Mouse (Mus musculus) embryonic facial prominence, embryonic 15.5 days (tissue): ENCODE results near the gene Abi3bp. TPM values are rescaled to one million over a fixed set of nuclear protein-coding genes. Genes with fewer than 3 reads are reported as not detected.
A peak's percentile ranks its signal among the peaks of the same experiment; 100 is the strongest.

Experiments
- ATAC-seq: fragments of 200-750 bp; cut with Nextera tagmentation; 2 replicates; pipeline ENCODE4 v1.8.0; 2017; ENCODE audit warnings: low read depth, moderate TSS enrichment; ENCODE audit not compliant: insufficient number of reproducible peaks, low FRiP score, low TSS enrichment
- H3K27ac ChIP-seq: fragments of 300-500 bp; sonication (generic); replicated peaks from 2 replicates; pipeline ENCODE4 v1.5.1; 2015; ENCODE audit warnings: mild to moderate bottlenecking, inconsistent platforms
- H3K27me3 ChIP-seq: fragments of 300-500 bp; sonication (generic); 2 replicates; pipeline ENCODE4 v1.6.1; 2015; ENCODE audit warnings: inconsistent platforms
- H3K36me3 ChIP-seq: fragments of 300-500 bp; sonication (generic); 2 replicates; pipeline ENCODE4 v1.6.1; 2015; ENCODE audit warnings: mild to moderate bottlenecking, inconsistent platforms
- H3K4me1 ChIP-seq: fragments of 300-500 bp; sonication (generic); 2 replicates; pipeline ENCODE4 v1.6.1; 2015; ENCODE audit warnings: inconsistent platforms
- H3K4me2 ChIP-seq: fragments of 300-500 bp; sonication (generic); replicated peaks from 2 replicates; pipeline ENCODE4 v1.6.1; 2015; ENCODE audit warnings: mild to moderate bottlenecking, inconsistent platforms
- H3K4me3 ChIP-seq: fragments of 300-500 bp; sonication (generic); replicated peaks from 2 replicates; pipeline ENCODE4 v1.5.1; 2015; ENCODE audit warnings: mild to moderate bottlenecking, inconsistent platforms
- H3K9ac ChIP-seq: fragments of 300-500 bp; sonication (generic); 2 replicates; pipeline ENCODE4 v1.6.1; 2015; ENCODE audit warnings: inconsistent platforms
- H3K9me3 ChIP-seq: fragments of 300-500 bp; sonication (generic); replicated peaks from 2 replicates; pipeline ENCODE4 v1.6.1; 2016; ENCODE audit warnings: inconsistent platforms
- WGBS: fragments of 180-500 bp; shearing (Covaris S2); methylation state at CpG from one replicate; pipeline ENCODE4 v1.1.7; 2015; 5-methylcytosine and 5-hydroxymethylcytosine counted together
- polyA plus RNA-seq: library from polyadenylated mRNA; unstranded; fragments of >200 nt; fragmentation: Nextera tagmentation; extraction: Ambion mirVana; gene quantifications from 2 replicates; pipeline ENCODE4 v1.2.1, GENCODE M21; 2015

Gene Abi3bp
- polyA plus RNA-seq = 27.2 and 27.5 TPM in 2 replicates

GRCm38 (mm10) chr16:56477677-56478574 lies at the start of gene Abi3bp:
Gene Abi3bp (plus strand): TSS chr16:56477878.
- WGBS = 12% methylated on average over 11 of the region's 11 CpGs
- H3K4me3 ChIP-seq = peak within 1 kb of the TSS; percentile 38
- ATAC-seq = no peak; the same call in 1 of the 2 replicates
- H3K27me3 ChIP-seq = no peaks in the 10 kb centered on the region
- 0 out of 2 replicates have a peak within 1 kb of the TSS, but pooled peaks have one; percentile 12 for H3K9ac ChIP-seq
- H3K27ac ChIP-seq = peak within 1 kb of the TSS; percentile 44
- peak within 1 kb of the TSS; percentile 52 for H3K4me2 ChIP-seq
- no peaks in the 10 kb centered on the region for H3K9me3 ChIP-seq
- H3K36me3 ChIP-seq = no peaks in the 10 kb centered on the region
- peaks cover 4% of the 10 kb centered on the region; the same call in 1 of the 2 replicates for H3K4me1 ChIP-seq

- WGBS = 70% methylated on average over 4 of the region's 4 CpGs
- no peak for ATAC-seq
- no peaks in the 10 kb centered on the region for H3K4me1 ChIP-seq
- H3K9me3 ChIP-seq = no peaks in the 10 kb centered on the region
- H3K27ac ChIP-seq = no peak overlapping the region
- H3K4me3 ChIP-seq = no peak overlapping the region
- no peaks in the 10 kb centered on the region for H3K27me3 ChIP-seq
- no peak overlapping the region for H3K9ac ChIP-seq
- H3K36me3 ChIP-seq = no peaks in the 10 kb centered on the region
- H3K4me2 ChIP-seq = no peak overlapping the region
Observed at GRCm38 (mm10) chr16:56435293-56436185, 42.1 kb upstream of the Abi3bp start.

- no peak for ATAC-seq
- H3K4me2 ChIP-seq = no peak overlapping the region
- WGBS = 82% methylated on average over 4 of the region's 4 CpGs
Observed at GRCm38 (mm10) chr16:56440243-56440642, 37.4 kb upstream of the Abi3bp start.

GRCm38 (mm10) chr16:56441113-56441512 lies 36.6 kb upstream of the Abi3bp start:
- Histone ChIP-seq H3K27me3 (no peaks in the 10 kb centered on the region), H3K4me2 (no peak overlapping the region), H3K9ac (no peak overlapping the region), H3K4me1 (no peaks in the 10 kb centered on the region), H3K36me3 (no peaks in the 10 kb centered on the region), H3K4me3 (no peak overlapping the region), H3K9me3 (no peaks in the 10 kb centered on the region), H3K27ac (no peak overlapping the region)
- ATAC-seq = no peak
- 81% methylated on average over 5 of the region's 5 CpGs for WGBS

More at GRCm38 (mm10) chr16:56440243-56440642, 37.4 kb upstream of the Abi3bp start:
- Histone ChIP-seq H3K9me3 (no peaks in the 10 kb centered on the region), H3K27ac (no peak overlapping the region), H3K27me3 (no peaks in the 10 kb centered on the region), H3K4me1 (no peaks in the 10 kb centered on the region), H3K9ac (no peak overlapping the region), H3K36me3 (no peaks in the 10 kb centered on the region), H3K4me3 (no peak overlapping the region)

GRCm38 (mm10) chr16:56441658-56442344 lies 35.9 kb upstream of the Abi3bp start:
- no peaks in the 10 kb centered on the region for H3K9me3 ChIP-seq
- no peak overlapping the region for H3K4me2 ChIP-seq
- no peak overlapping the region for H3K9ac ChIP-seq
- no peaks in the 10 kb centered on the region for H3K36me3 ChIP-seq
- H3K27me3 ChIP-seq = no peaks in the 10 kb centered on the region
- H3K4me3 ChIP-seq = no peak overlapping the region
- ATAC-seq = no peak
- WGBS = 62% methylated on average over 7 of the region's 7 CpGs
- no peaks in the 10 kb centered on the region for H3K4me1 ChIP-seq
- H3K27ac ChIP-seq = no peak overlapping the region

- ATAC-seq = no peak
- H3K27me3 ChIP-seq = no peaks in the 10 kb centered on the region
- H3K9ac ChIP-seq = no peak overlapping the region
- no peaks in the 10 kb centered on the region for H3K9me3 ChIP-seq
- H3K4me3 ChIP-seq = no peak overlapping the region
- H3K36me3 ChIP-seq = no peaks in the 10 kb centered on the region
- no peak overlapping the region for H3K27ac ChIP-seq
- 65% methylated on average over 2 of the region's 2 CpGs for WGBS
- H3K4me2 ChIP-seq = no peak overlapping the region
- no peaks in the 10 kb centered on the region for H3K4me1 ChIP-seq
Observed at GRCm38 (mm10) chr16:56451482-56451881, 26.2 kb upstream of the Abi3bp start.

GRCm38 (mm10) chr16:56451923-56452322 lies 25.8 kb upstream of the Abi3bp start:
- no peaks in the 10 kb centered on the region for H3K4me1 ChIP-seq
- no peak overlapping the region for H3K9ac ChIP-seq
- H3K36me3 ChIP-seq = no peaks in the 10 kb centered on the region
- no peaks in the 10 kb centered on the region for H3K9me3 ChIP-seq
- no peak for ATAC-seq
- no peak overlapping the region for H3K4me2 ChIP-seq
- 87% methylated on average over 1 of the region's 1 CpGs for WGBS
- no peak overlapping the region for H3K4me3 ChIP-seq
- no peak overlapping the region for H3K27ac ChIP-seq
- H3K27me3 ChIP-seq = no peaks in the 10 kb centered on the region

- no peak overlapping the region for H3K9ac ChIP-seq
- H3K36me3 ChIP-seq = no peaks in the 10 kb centered on the region
- H3K4me3 ChIP-seq = no peak overlapping the region
- no peaks in the 10 kb centered on the region for H3K4me1 ChIP-seq
- no peaks in the 10 kb centered on the region for H3K9me3 ChIP-seq
- no peak overlapping the region for H3K27ac ChIP-seq
- H3K27me3 ChIP-seq = no peaks in the 10 kb centered on the region
- ATAC-seq = no peak
- WGBS = 69% methylated on average over 8 of the region's 8 CpGs
- no peak overlapping the region for H3K4me2 ChIP-seq
Observed at GRCm38 (mm10) chr16:56458052-56458754, 19.5 kb upstream of the Abi3bp start.

- peaks cover 2% of the 10 kb centered on the region; the same call in 1 of the 2 replicates for H3K4me1 ChIP-seq
- whole genome bisulfite sequencing = 74% methylated on average over 2 of the region's 2 CpGs
- H3K9ac ChIP-seq = no peak overlapping the region
- no peaks in the 10 kb centered on the region for H3K27me3 ChIP-seq
- no peaks in the 10 kb centered on the region for H3K9me3 ChIP-seq
- H3K4me2 ChIP-seq = no peak overlapping the region
- no peak overlapping the region for H3K27ac ChIP-seq
- no peaks in the 10 kb centered on the region for H3K36me3 ChIP-seq
- H3K4me3 ChIP-seq = no peak overlapping the region
- ATAC-seq = no peak
Observed at GRCm38 (mm10) chr16:56473160-56473559, 4.5 kb upstream of the Abi3bp start.

- H3K9me3 ChIP-seq = no peaks in the 10 kb centered on the region
- WGBS = 82% methylated on average over 5 of the region's 5 CpGs
- H3K9ac ChIP-seq = no peak overlapping the region
- H3K36me3 ChIP-seq = no peaks in the 10 kb centered on the region
- no peaks in the 10 kb centered on the region for H3K27me3 ChIP-seq
- no peak overlapping the region for H3K4me2 ChIP-seq
- H3K27ac ChIP-seq = no peak overlapping the region
- H3K4me3 ChIP-seq = no peak overlapping the region
- ATAC-seq = no peak
- peaks cover 4% of the 10 kb centered on the region; the same call in 1 of the 2 replicates for H3K4me1 ChIP-seq
Observed at GRCm38 (mm10) chr16:56475676-56476075, 2.0 kb upstream of the Abi3bp start.
